Mouse (Mus musculus) induced T-regulatory cell, adult 2 months (primary cell): ENCODE results near the gene Ache.
A peak's percentile ranks its signal among the peaks of the same experiment; 100 is the strongest.
"Not testable (repeated sequence)": the region's sequence is repeated elsewhere in the genome, so short reads cannot be mapped to it uniquely, and the experiment has no call there.

Source experiments
- DNase-seq: peaks from one replicate; pipeline ENCODE4 v3.0.0-alpha.2; 2012; ENCODE audit warnings: low read depth

The Ache gene

GRCm38 (mm10) chr5:137287032-137287952 is at the start of gene Ache:
TSS of gene Ache (plus strand) at chr5:137287519.
- peak; percentile 56 for DNase-seq

- DNase-seq: peak; percentile 59
Observed at GRCm38 (mm10) chr5:137263897-137264720, 23.2 kb upstream of the Ache start.

GRCm38 (mm10) chr5:137264787-137265186 is 22.5 kb upstream of the Ache start:
- DNase-seq: no peak

- peak; percentile 62 for DNase-seq
Observed at GRCm38 (mm10) chr5:137268131-137268910, 19.0 kb upstream of the Ache start.

- no peak for DNase-seq
Observed at GRCm38 (mm10) chr5:137277360-137278342, 9.7 kb upstream of the Ache start.

- not testable (repeated sequence) for DNase-seq
Observed at GRCm38 (mm10) chr5:137284411-137284810, 2.9 kb upstream of the Ache start.

GRCm38 (mm10) chr5:137285045-137285444 is 2.3 kb upstream of the Ache start:
- DNase-seq: peak; percentile 91

GRCm38 (mm10) chr5:137285986-137286385 is 1.3 kb upstream of the Ache start:
- no peak for DNase-seq

- peak; percentile 86 for DNase-seq
Observed at GRCm38 (mm10) chr5:137286655-137287031, 676 bp upstream of the Ache start.

GRCm38 (mm10) chr5:137287953-137288743 is 829 bp downstream of the Ache start:
- no peak for DNase-seq

- peak; percentile 52 for DNase-seq
Observed at GRCm38 (mm10) chr5:137288999-137289470, 1.7 kb downstream of the Ache start.

GRCm38 (mm10) chr5:137289591-137290365 is 2.5 kb downstream of the Ache start:
- DNase-seq: no peak

- DNase-seq: peak; percentile 66
Observed at GRCm38 (mm10) chr5:137290677-137291076, 3.4 kb downstream of the Ache start.

GRCm38 (mm10) chr5:137291381-137291926 is 4.1 kb downstream of the Ache start:
- DNase-seq: no peak

- DNase-seq: peak; percentile 84
Observed at GRCm38 (mm10) chr5:137293282-137293681, 6.0 kb downstream of the Ache start.

- DNase-seq: peak; percentile 96
Observed at GRCm38 (mm10) chr5:137293839-137294743, 6.8 kb downstream of the Ache start, which contains the start of gene Ufsp1. TSS of gene Ufsp1 (plus strand) at chr5:137294629.

- no peak for DNase-seq
Observed at GRCm38 (mm10) chr5:137294744-137295093, 7.4 kb downstream of the Ache start.

- DNase-seq: no peak
Observed at GRCm38 (mm10) chr5:137295296-137295695, 8.0 kb downstream of the Ache start.
